Mouse (Mus musculus) ES-Bruce4 (cell line): ENCODE measurements at regions not wholly inside any gene's neighbourhood (a gene's known extent, or its start where the extent isn't known, plus 50 kb on each side); places are given as distances from the start of the nearest gene placed in this dataset.
A peak's percentile ranks its signal among the peaks of the same experiment; 100 is the strongest.

ENCODE experiments used
- H3K27ac ChIP-seq: 2 replicates; pipeline ENCODE4 v1.5.1; 2012; ENCODE audit warnings: low read length, inconsistent platforms; ENCODE audit not compliant: insufficient read depth
- H3K27me3 ChIP-seq: 2 replicates; pipeline ENCODE4 v1.6.1; 2012; ENCODE audit warnings: mild to moderate bottlenecking, low read length, inconsistent platforms; ENCODE audit not compliant: control insufficient read depth, poor library complexity, insufficient read depth, severe bottlenecking
- H3K36me3 ChIP-seq: 2 replicates; pipeline ENCODE4 v1.6.1; 2012; ENCODE audit warnings: inconsistent platforms, mild to moderate bottlenecking, low read length, moderate library complexity; ENCODE audit not compliant: control insufficient read depth, poor library complexity, insufficient read depth, severe bottlenecking
- H3K4me1 ChIP-seq: one replicate; pipeline ENCODE4 v1.8.1; 2011; ENCODE audit warnings: low read length; ENCODE audit not compliant: control insufficient read depth, insufficient read depth
- H3K4me3 ChIP-seq: 2 replicates; pipeline ENCODE4 v1.5.1; 2011; ENCODE audit warnings: low read depth, mild to moderate bottlenecking, low read length
- H3K9ac ChIP-seq: 2 replicates; pipeline ENCODE4 v1.6.1; 2012; ENCODE audit warnings: low read depth, mild to moderate bottlenecking, inconsistent platforms; ENCODE audit not compliant: poor library complexity, severe bottlenecking
- H3K9me3 ChIP-seq: replicated peaks from 2 replicates; pipeline ENCODE4 v1.6.1; 2012; ENCODE audit warnings: mild to moderate bottlenecking, low read length, inconsistent platforms; ENCODE audit not compliant: control insufficient read depth, poor library complexity, insufficient read depth, severe bottlenecking
- CTCF ChIP-seq: IDR thresholded peaks from one replicate; pipeline ENCODE4 v1.8.1; 2011; ENCODE audit warnings: low read depth, low read length
- EP300 ChIP-seq: IDR thresholded peaks from 2 replicates; pipeline ENCODE4 v1.6.1; 2011; ENCODE audit warnings: low read depth, low read length; ENCODE audit not compliant: insufficient read depth
- POLR2A ChIP-seq: IDR thresholded peaks from one replicate; pipeline ENCODE4 v1.8.1; 2011; ENCODE audit warnings: low read length; ENCODE audit not compliant: insufficient read depth

GRCm38 (mm10) chr9:24956566-24956965 is 132.7 kb upstream of the Gm10181 start:
- Histone ChIP-seq H3K4me3 (no peak overlapping the region), H3K9me3 (no peaks in the 10 kb centered on the region), H3K27ac (no peak overlapping the region), H3K4me1 (no peaks in the 10 kb centered on the region), H3K27me3 (no peaks in the 10 kb centered on the region), H3K9ac (no peak overlapping the region), H3K36me3 (no peaks in the 10 kb centered on the region)
- no peak for TF ChIP-seq EP300
- TF ChIP-seq CTCF, result no peak
- TF ChIP-seq POLR2A, result no peak

- no peak overlapping the region for H3K4me3 ChIP-seq
- no peak overlapping the region for H3K9ac ChIP-seq
- H3K27me3 ChIP-seq, result no peaks in the 10 kb centered on the region
- no peaks in the 10 kb centered on the region for H3K9me3 ChIP-seq
- TF ChIP-seq POLR2A (no peak), EP300 (no peak), CTCF (no peak)
- H3K4me1 ChIP-seq, result no peaks in the 10 kb centered on the region
- no peaks in the 10 kb centered on the region for H3K36me3 ChIP-seq
- H3K27ac ChIP-seq, result no peak overlapping the region
These were observed 125.9 kb upstream of the Gm10181 start for GRCm38 (mm10) chr9:24963290-24963689.

- no peaks in the 10 kb centered on the region; the same call in 1 of the 2 replicates for H3K27me3 ChIP-seq
- no peaks in the 10 kb centered on the region for H3K4me1 ChIP-seq
- TF ChIP-seq POLR2A (no peak), CTCF (no peak), EP300 (no peak)
- H3K4me3 ChIP-seq, result no peak overlapping the region
- no peak overlapping the region for H3K9ac ChIP-seq
- H3K9me3 ChIP-seq, result no peaks in the 10 kb centered on the region
- H3K27ac ChIP-seq, result no peak overlapping the region
- H3K36me3 ChIP-seq, result no peaks in the 10 kb centered on the region
These were observed 121.7 kb upstream of the Gm10181 start for GRCm38 (mm10) chr9:24967571-24967970.

GRCm38 (mm10) chr9:24974021-24974741 is 115.0 kb upstream of the Gm10181 start:
- no peak for TF ChIP-seq CTCF
- TF ChIP-seq EP300, result no peak
- no peak for TF ChIP-seq POLR2A
- Histone ChIP-seq H3K27ac (no peak overlapping the region), H3K4me1 (no peaks in the 10 kb centered on the region), H3K4me3 (no peak overlapping the region), H3K27me3 (no peaks in the 10 kb centered on the region; the same call in none of the 2 replicates), H3K9ac (no peak overlapping the region), H3K36me3 (no peaks in the 10 kb centered on the region), H3K9me3 (no peaks in the 10 kb centered on the region)

- Histone ChIP-seq H3K4me1 (no peaks in the 10 kb centered on the region), H3K27ac (no peak overlapping the region), H3K9ac (no peak overlapping the region), H3K36me3 (no peaks in the 10 kb centered on the region), H3K4me3 (no peak overlapping the region), H3K9me3 (no peaks in the 10 kb centered on the region), H3K27me3 (no peaks in the 10 kb centered on the region)
- TF ChIP-seq EP300, result no peak
- TF ChIP-seq CTCF, result peak; percentile 35
These were observed 106.4 kb upstream of the Gm10181 start for GRCm38 (mm10) chr9:24982796-24983195.

GRCm38 (mm10) chr9:24994491-24994890 is 94.7 kb upstream of the Gm10181 start:
- no peaks in the 10 kb centered on the region for H3K9me3 ChIP-seq
- no peaks in the 10 kb centered on the region for H3K27me3 ChIP-seq
- no peak overlapping the region for H3K27ac ChIP-seq
- H3K4me1 ChIP-seq, result no peaks in the 10 kb centered on the region
- H3K36me3 ChIP-seq, result no peaks in the 10 kb centered on the region
- H3K4me3 ChIP-seq, result no peak overlapping the region
- no peak for TF ChIP-seq POLR2A
- no peak overlapping the region for H3K9ac ChIP-seq
